Mouse (Mus musculus) embryonic facial prominence, embryonic 13.5 days (tissue): ENCODE data around the gene Cpm. TPM values are rescaled to one million over a fixed set of nuclear protein-coding genes. Genes with fewer than 3 reads are reported as not detected.
"Not testable (repeated sequence)": the region's sequence is repeated elsewhere in the genome, so short reads cannot be mapped to it uniquely, and the experiment has no call there.

ENCODE experiments used
- ATAC-seq: fragments of 200-750 bp; cut with Nextera tagmentation; 2 replicates; pipeline ENCODE4 v1.8.0; 2017; ENCODE audit warnings: low read depth; ENCODE audit not compliant: insufficient number of reproducible peaks, insufficient read depth, low FRiP score, low TSS enrichment
- H3K27ac ChIP-seq: fragments of 300-500 bp; sonication (generic); 2 replicates; pipeline ENCODE4 v1.5.1; 2015; ENCODE audit warnings: moderate library complexity, mild to moderate bottlenecking, inconsistent platforms
- H3K27me3 ChIP-seq: fragments of 300-500 bp; sonication (generic); 2 replicates; pipeline ENCODE4 v1.6.1; 2015; ENCODE audit warnings: mild to moderate bottlenecking, inconsistent platforms
- H3K36me3 ChIP-seq: fragments of 300-500 bp; sonication (generic); 2 replicates; pipeline ENCODE4 v1.6.1; 2015; ENCODE audit warnings: mild to moderate bottlenecking, inconsistent platforms
- H3K4me1 ChIP-seq: fragments of 300-500 bp; sonication (generic); 2 replicates; pipeline ENCODE4 v1.6.1; 2015; ENCODE audit warnings: inconsistent platforms
- H3K4me2 ChIP-seq: fragments of 300-500 bp; sonication (generic); 2 replicates; pipeline ENCODE4 v1.6.1; 2015; ENCODE audit warnings: moderate library complexity, mild to moderate bottlenecking, inconsistent platforms
- H3K4me3 ChIP-seq: fragments of 300-500 bp; sonication (generic); 2 replicates; pipeline ENCODE4 v1.5.1; 2015; ENCODE audit warnings: mild to moderate bottlenecking, inconsistent platforms
- H3K9ac ChIP-seq: fragments of 300-500 bp; sonication (generic); 2 replicates; pipeline ENCODE4 v1.6.1; 2015; ENCODE audit warnings: mild to moderate bottlenecking, inconsistent platforms
- H3K9me3 ChIP-seq: fragments of 300-500 bp; sonication (generic); 2 replicates; pipeline ENCODE4 v1.6.1; 2016; ENCODE audit warnings: inconsistent platforms
- WGBS: fragments of 180-500 bp; shearing (Covaris S2); methylation state at CpG from one replicate; pipeline ENCODE4 v1.1.7; 2015; ENCODE audit warnings: mixed read lengths; 5-methylcytosine and 5-hydroxymethylcytosine counted together
- polyA plus RNA-seq: library from polyadenylated mRNA; unstranded; fragments of >200 nt; fragmentation: Nextera tagmentation; extraction: Ambion mirVana; gene quantifications from 2 replicates; pipeline ENCODE4 v1.2.1, GENCODE M21; 2015

Gene Cpm
- polyA plus RNA-seq, 1 experiment from 2014 or later = 25.6 TPM

GRCm38 (mm10) chr10:117610794-117611384, 18.4 kb upstream of the Cpm start:
- Histone ChIP-seq H3K4me2 (no peak overlapping the region), H3K4me3 (no peak overlapping the region), H3K9me3 (no peaks in the 10 kb centered on the region), H3K4me1 (no peaks in the 10 kb centered on the region), H3K36me3 (no peaks in the 10 kb centered on the region), H3K27ac (no peak overlapping the region), H3K9ac (no peak overlapping the region), H3K27me3 (no peaks in the 10 kb centered on the region)
- ATAC-seq = no peak
- 82% methylated on average over 2 of the region's 2 CpGs for WGBS

GRCm38 (mm10) chr10:117611503-117611902, 17.8 kb upstream of the Cpm start:
- WGBS = 82% methylated on average over 2 of the region's 2 CpGs
- Histone ChIP-seq H3K9me3 (no peaks in the 10 kb centered on the region), H3K4me1 (no peaks in the 10 kb centered on the region), H3K9ac (no peak overlapping the region), H3K27me3 (no peaks in the 10 kb centered on the region), H3K4me2 (no peak overlapping the region), H3K4me3 (no peak overlapping the region), H3K27ac (no peak overlapping the region), H3K36me3 (no peaks in the 10 kb centered on the region)
- no peak for ATAC-seq

- Histone ChIP-seq H3K27ac (no peak overlapping the region), H3K27me3 (no peaks in the 10 kb centered on the region), H3K4me2 (no peak overlapping the region), H3K4me3 (no peak overlapping the region), H3K4me1 (no peaks in the 10 kb centered on the region), H3K9ac (no peak overlapping the region), H3K9me3 (no peaks in the 10 kb centered on the region), H3K36me3 (no peaks in the 10 kb centered on the region)
- no peak for ATAC-seq
- WGBS = 67% methylated on average over 2 of the region's 2 CpGs
Observed at GRCm38 (mm10) chr10:117611976-117612375, 17.3 kb upstream of the Cpm start.

GRCm38 (mm10) chr10:117612621-117613584, 16.4 kb upstream of the Cpm start:
- WGBS = 79% methylated on average over 8 of the region's 8 CpGs
- Histone ChIP-seq H3K36me3 (no peaks in the 10 kb centered on the region), H3K4me1 (no peaks in the 10 kb centered on the region), H3K27me3 (no peaks in the 10 kb centered on the region), H3K9ac (no peak overlapping the region), H3K9me3 (no peaks in the 10 kb centered on the region), H3K4me3 (no peak overlapping the region), H3K27ac (no peak overlapping the region), H3K4me2 (no peak overlapping the region)
- ATAC-seq = no peak

- H3K27ac ChIP-seq = no peak overlapping the region
- no peaks in the 10 kb centered on the region for H3K4me1 ChIP-seq
- H3K9ac ChIP-seq = no peak overlapping the region
- no peak overlapping the region for H3K4me3 ChIP-seq
- H3K9me3 ChIP-seq = no peaks in the 10 kb centered on the region
- no peak for ATAC-seq
- H3K4me2 ChIP-seq = no peak overlapping the region
- H3K27me3 ChIP-seq = no peaks in the 10 kb centered on the region
- 77% methylated on average over 6 of the region's 6 CpGs for WGBS
- H3K36me3 ChIP-seq = no peaks in the 10 kb centered on the region
Observed at GRCm38 (mm10) chr10:117613960-117614359, 15.3 kb upstream of the Cpm start.

- no peak overlapping the region for H3K4me3 ChIP-seq
- no peaks in the 10 kb centered on the region for H3K27me3 ChIP-seq
- 70% methylated on average over 3 of the region's 3 CpGs for WGBS
- H3K4me1 ChIP-seq = no peaks in the 10 kb centered on the region
- H3K27ac ChIP-seq = no peak overlapping the region
- no peak overlapping the region for H3K4me2 ChIP-seq
- no peaks in the 10 kb centered on the region for H3K9me3 ChIP-seq
- no peaks in the 10 kb centered on the region for H3K36me3 ChIP-seq
- ATAC-seq = no peak
- no peak overlapping the region for H3K9ac ChIP-seq
Observed at GRCm38 (mm10) chr10:117614387-117614786, 14.9 kb upstream of the Cpm start.

- WGBS = 91% methylated on average over 8 of the region's 8 CpGs
- no peak for ATAC-seq
- no peaks in the 10 kb centered on the region for H3K4me1 ChIP-seq
- H3K36me3 ChIP-seq = no peaks in the 10 kb centered on the region
- no peak overlapping the region for H3K27ac ChIP-seq
- H3K9ac ChIP-seq = no peak overlapping the region
- no peaks in the 10 kb centered on the region for H3K27me3 ChIP-seq
- H3K4me2 ChIP-seq = no peak overlapping the region
- no peak overlapping the region for H3K4me3 ChIP-seq
- no peaks in the 10 kb centered on the region for H3K9me3 ChIP-seq
Observed at GRCm38 (mm10) chr10:117615239-117615638, 14.1 kb upstream of the Cpm start.

- Histone ChIP-seq H3K27ac (no peak overlapping the region), H3K9ac (no peak overlapping the region), H3K27me3 (no peaks in the 10 kb centered on the region), H3K4me3 (no peak overlapping the region), H3K4me1 (no peaks in the 10 kb centered on the region), H3K4me2 (no peak overlapping the region), H3K9me3 (no peaks in the 10 kb centered on the region), H3K36me3 (no peaks in the 10 kb centered on the region)
- WGBS = 72% methylated on average over 4 of the region's 4 CpGs
- no peak for ATAC-seq
Observed at GRCm38 (mm10) chr10:117615746-117616145, 13.6 kb upstream of the Cpm start.

GRCm38 (mm10) chr10:117616191-117616680, 13.1 kb upstream of the Cpm start:
- H3K4me2 ChIP-seq = no peak overlapping the region
- H3K4me1 ChIP-seq = no peaks in the 10 kb centered on the region
- H3K4me3 ChIP-seq = no peak overlapping the region
- WGBS = 90% methylated on average over 6 of the region's 6 CpGs
- ATAC-seq = no peak
- no peaks in the 10 kb centered on the region for H3K36me3 ChIP-seq
- no peak overlapping the region for H3K27ac ChIP-seq
- no peak overlapping the region for H3K9ac ChIP-seq
- H3K27me3 ChIP-seq = no peaks in the 10 kb centered on the region
- H3K9me3 ChIP-seq = no peaks in the 10 kb centered on the region

- not testable (repeated sequence) for ATAC-seq, H3K27me3 ChIP-seq, H3K9me3 ChIP-seq, H3K4me1 ChIP-seq, H3K9ac ChIP-seq, H3K4me2 ChIP-seq, H3K4me3 ChIP-seq, H3K36me3 ChIP-seq, H3K27ac ChIP-seq
- WGBS = 84% methylated on average over 4 of the region's 4 CpGs
Observed at GRCm38 (mm10) chr10:117616765-117617164, 12.5 kb upstream of the Cpm start.

- no peak overlapping the region for H3K27ac ChIP-seq
- H3K4me2 ChIP-seq = no peak overlapping the region
- ATAC-seq = no peak
- no peaks in the 10 kb centered on the region for H3K4me1 ChIP-seq
- no peak overlapping the region for H3K4me3 ChIP-seq
- H3K9me3 ChIP-seq = no peaks in the 10 kb centered on the region
- no peaks in the 10 kb centered on the region for H3K36me3 ChIP-seq
- 92% methylated on average over 3 of the region's 3 CpGs for WGBS
- H3K9ac ChIP-seq = no peak overlapping the region
- H3K27me3 ChIP-seq = no peaks in the 10 kb centered on the region
Observed at GRCm38 (mm10) chr10:117617568-117618345, 11.5 kb upstream of the Cpm start.
